Mouse (Mus musculus) kidney, adult 2 months (tissue): Measurements from ENCODE around the gene Foxk2. TPM values are rescaled to one million over a fixed set of nuclear protein-coding genes. Genes with fewer than 3 reads are reported as not detected.
A peak's percentile ranks its signal among the peaks of the same experiment; 100 is the strongest.

Experiments
- DNase-seq: peaks from one replicate; pipeline ENCODE4 v3.0.0; 2021
- H3K27ac ChIP-seq: fragments of 200-500 bp; 2 replicates; pipeline ENCODE4 v1.5.1; 2012; ENCODE audit warnings: low read depth, low read length, control low read depth, inconsistent platforms; ENCODE audit not compliant: insufficient read depth
- H3K27me3 ChIP-seq: fragments of 200-500 bp; replicated peaks from 2 replicates; pipeline ENCODE4 v1.6.1; 2012; ENCODE audit warnings: mild to moderate bottlenecking, moderate library complexity, low read length, inconsistent platforms; ENCODE audit not compliant: control insufficient read depth, insufficient read depth
- H3K36me3 ChIP-seq: fragments of 200-500 bp; 2 replicates; pipeline ENCODE4 v1.6.1; 2012; ENCODE audit warnings: mild to moderate bottlenecking, moderate library complexity, low read length, inconsistent platforms; ENCODE audit not compliant: control insufficient read depth, insufficient read depth
- H3K4me1 ChIP-seq: fragments of 200-500 bp; 2 replicates; pipeline ENCODE4 v1.6.1; 2011; ENCODE audit warnings: low read length; ENCODE audit not compliant: control insufficient read depth, insufficient read depth
- H3K4me3 ChIP-seq: fragments of 200-500 bp; 2 replicates; pipeline ENCODE4 v1.5.1; 2011; ENCODE audit warnings: mild to moderate bottlenecking, low read depth, low read length, control low read depth; ENCODE audit not compliant: insufficient read depth
- CTCF ChIP-seq: fragments of 200-500 bp; conservative IDR thresholded peaks from 2 replicates; pipeline ENCODE4 v1.5.1; 2011; ENCODE audit warnings: low read depth, mild to moderate bottlenecking, control low read depth, low read length, moderate library complexity, mixed read lengths; ENCODE audit not compliant: insufficient read depth, insufficient read length
- POLR2A ChIP-seq: fragments of 200-500 bp; IDR thresholded peaks from one replicate; pipeline ENCODE4 v1.6.1; 2011; ENCODE audit warnings: low read depth, low read length, control low read depth
- WGBS: fragments of 180-500 bp; shearing (Covaris S2); methylation state at CpG from one replicate; pipeline ENCODE4 v1.1.7; 2018; 5-methylcytosine and 5-hydroxymethylcytosine counted together
- polyA plus RNA-seq: library from polyadenylated mRNA; depleted of rRNA; stranded (reverse); fragments of >200 nt; gene quantifications from 2 replicates; pipeline ENCODE4 v1.2.3, GENCODE M21; 2012; rRNA removed

Gene Foxk2
- 18.2 and 28.6 TPM in 2 replicates for polyA plus RNA-seq

GRCm38 (mm10) chr11:121259160-121260100 is at the start of gene Foxk2:
Foxk2 (plus strand) TSS chr11:121259990.
- TF ChIP-seq POLR2A (peak; percentile 24), CTCF (no peak)
- 3% methylated on average over 91 of the region's 91 CpGs for WGBS
- peak within 1 kb of the TSS; percentile 83 for H3K27ac ChIP-seq
- H3K4me3 ChIP-seq: peak within 1 kb of the TSS; percentile 94
- H3K4me1 ChIP-seq: peaks cover 4% of the 10 kb centered on the region; the same call in 1 of the 2 replicates
- H3K27me3 ChIP-seq: no peaks in the 10 kb centered on the region
- no peaks in the 10 kb centered on the region for H3K36me3 ChIP-seq
- peak; percentile 94 for DNase-seq

GRCm38 (mm10) chr11:121216831-121217230 is 43.0 kb upstream of the Foxk2 start:
- Histone ChIP-seq H3K27ac (no peak overlapping the region), H3K36me3 (no peaks in the 10 kb centered on the region), H3K27me3 (no peaks in the 10 kb centered on the region), H3K4me1 (no peaks in the 10 kb centered on the region), H3K4me3 (no peak overlapping the region)
- no peak for DNase-seq
- TF ChIP-seq CTCF (no peak), POLR2A (no peak)
- 95% methylated on average over 3 of the region's 3 CpGs for WGBS

GRCm38 (mm10) chr11:121219776-121220175 is 40.0 kb upstream of the Foxk2 start:
- DNase-seq: no peak
- no peaks in the 10 kb centered on the region for H3K4me1 ChIP-seq
- no peak overlapping the region for H3K4me3 ChIP-seq
- H3K27me3 ChIP-seq: no peaks in the 10 kb centered on the region
- TF ChIP-seq POLR2A: no peak
- TF ChIP-seq CTCF: no peak
- no peak overlapping the region for H3K27ac ChIP-seq
- 91% methylated on average over 11 of the region's 11 CpGs for WGBS
- H3K36me3 ChIP-seq: no peaks in the 10 kb centered on the region; the same call in 1 of the 2 replicates

- no peak for DNase-seq
- H3K4me3 ChIP-seq: no peak overlapping the region
- H3K36me3 ChIP-seq: no peaks in the 10 kb centered on the region; the same call in 1 of the 2 replicates
- no peaks in the 10 kb centered on the region for H3K4me1 ChIP-seq
- 76% methylated on average over 5 of the region's 5 CpGs for WGBS
- TF ChIP-seq CTCF (no peak), POLR2A (no peak)
- no peaks in the 10 kb centered on the region for H3K27me3 ChIP-seq
- H3K27ac ChIP-seq: no peak overlapping the region
These were observed 39.0 kb upstream of the Foxk2 start for GRCm38 (mm10) chr11:121220771-121221170.

GRCm38 (mm10) chr11:121221321-121222010 is 38.3 kb upstream of the Foxk2 start:
- Histone ChIP-seq H3K4me3 (no peak overlapping the region), H3K27ac (no peak overlapping the region), H3K4me1 (no peaks in the 10 kb centered on the region), H3K36me3 (no peaks in the 10 kb centered on the region; the same call in 1 of the 2 replicates), H3K27me3 (no peaks in the 10 kb centered on the region)
- no peak for DNase-seq
- WGBS: 90% methylated on average over 6 of the region's 6 CpGs
- no peak for TF ChIP-seq POLR2A

- H3K4me1 ChIP-seq: peaks cover 15% of the 10 kb centered on the region; the same call in 1 of the 2 replicates
- peak overlapping the region; percentile 79 for H3K4me3 ChIP-seq
- H3K27me3 ChIP-seq: no peaks in the 10 kb centered on the region
- DNase-seq: no peak
- no peak for TF ChIP-seq CTCF
- no peak for TF ChIP-seq POLR2A
- peak overlapping the region; percentile 83 for H3K27ac ChIP-seq
- H3K36me3 ChIP-seq: no peaks in the 10 kb centered on the region
- WGBS: 12% methylated on average over 21 of the region's 21 CpGs
These were observed 31.4 kb upstream of the Foxk2 start for GRCm38 (mm10) chr11:121228129-121229017.
